Mouse (Mus musculus): ENCODE data around the gene Tmem158.

DNA sequence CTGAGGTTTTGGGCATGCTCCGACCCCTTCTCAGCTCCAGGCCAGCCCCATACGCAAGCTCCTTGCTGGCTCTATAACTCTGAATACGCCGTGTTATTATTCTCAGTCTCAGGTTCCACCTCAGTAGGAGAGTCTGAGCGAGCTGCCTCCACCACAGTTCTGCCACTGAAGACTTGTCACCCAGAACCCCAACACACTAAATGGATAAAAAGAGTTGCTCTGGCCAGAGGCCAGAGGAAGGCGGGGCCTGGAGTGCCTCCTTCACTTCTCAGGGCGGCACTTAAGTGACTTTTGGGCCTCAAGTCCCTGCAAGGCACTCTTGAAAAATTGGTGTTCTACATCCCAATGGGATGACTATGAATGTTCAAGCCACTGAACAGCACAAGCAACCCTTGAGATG is 43.4 kb upstream of the Tmem158 start:
- TF ChIP-seq CTCF (IDR thresholded peaks at IDR 0.05; ENCODE audit: low read depth) (no peak), EP300 (optimal IDR thresholded peaks at IDR 0.05) (no peak)

Measured in stomach, postnatal 0 days (tissue).